Mouse (Mus musculus) adrenal gland, postnatal 25 days (tissue): ENCODE data around the gene Hdac7. TPM values are rescaled to one million over a fixed set of nuclear protein-coding genes. Genes with fewer than 3 reads are reported as not detected.
A peak's percentile ranks its signal among the peaks of the same experiment; 100 is the strongest.

Experiments used
- DNase-seq: peaks from one replicate; pipeline ENCODE4 v3.0.0; 2021; ENCODE audit warnings: mixed read lengths
- total RNA-seq: library from RNA; stranded (reverse); gene quantifications from 2 replicates; pipeline ENCODE4 v1.2.3, GENCODE M21; 2021

Gene Hdac7
- total RNA-seq, 1 experiment from 2014 or later = 109 TPM

GRCm38 (mm10) chr15:97854551-97854950 is 10.2 kb upstream of the Hdac7 start:
- DNase-seq = no peak

DNA sequence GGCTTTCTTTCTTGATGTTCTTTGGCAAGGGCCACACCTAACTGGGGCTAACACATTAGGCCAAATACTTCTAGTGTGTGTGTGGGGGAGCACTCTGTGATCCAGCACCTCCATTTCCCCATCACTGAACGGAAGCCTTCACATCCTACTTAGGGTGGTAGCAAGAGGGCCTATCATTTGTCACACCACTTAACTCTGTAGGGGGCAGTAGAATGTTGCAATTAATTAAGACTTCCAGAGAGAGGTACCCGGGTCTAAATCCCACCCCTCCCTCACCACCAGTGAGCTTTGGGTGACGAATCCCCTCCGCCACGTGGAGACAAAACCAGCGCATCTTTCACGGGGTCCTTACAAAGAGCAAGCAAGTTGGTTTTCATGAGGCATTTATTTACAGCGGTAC is 9.8 kb upstream of the Hdac7 start:
- DNase-seq = no peak

DNA sequence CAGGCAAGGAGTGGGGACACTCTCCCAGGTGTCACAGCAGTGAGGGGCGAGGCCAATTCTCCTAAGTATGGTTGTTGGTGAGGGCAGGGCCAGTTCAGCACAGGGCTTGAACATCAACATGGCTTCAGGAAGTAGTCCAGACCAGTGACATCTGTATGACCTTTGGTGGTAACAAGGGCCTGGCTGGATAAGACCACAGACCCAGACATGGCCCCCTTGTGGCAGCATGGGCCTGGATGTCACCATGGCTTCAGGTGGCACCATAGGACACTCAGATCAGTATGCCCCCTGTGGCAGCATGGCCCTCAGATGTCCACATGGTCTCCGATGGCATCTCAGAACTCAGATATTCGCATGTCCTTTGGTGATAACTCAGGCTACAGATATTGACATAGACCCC is 8.0 kb upstream of the Hdac7 start:
- DNase-seq = no peak

DNA sequence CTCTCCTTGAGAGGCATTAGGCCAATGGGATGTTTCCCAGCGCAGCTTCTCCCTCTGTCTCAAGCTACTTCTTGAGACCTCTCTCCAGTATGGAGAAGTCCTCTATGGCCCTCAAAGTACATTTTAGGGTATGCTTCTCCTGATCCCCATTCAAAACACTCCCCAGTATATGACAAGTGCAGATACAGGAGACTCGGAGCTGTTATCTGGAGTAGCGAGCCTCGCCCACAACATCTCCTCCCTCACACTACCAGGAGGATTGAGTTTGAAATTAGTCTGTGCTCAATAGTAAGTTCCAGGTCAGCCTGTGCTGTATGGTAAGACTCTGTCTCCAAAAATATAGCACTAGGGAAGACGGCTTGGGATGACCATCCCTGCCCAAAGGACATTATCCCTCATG is 6.7 kb upstream of the Hdac7 start:
- no peak for DNase-seq

DNA sequence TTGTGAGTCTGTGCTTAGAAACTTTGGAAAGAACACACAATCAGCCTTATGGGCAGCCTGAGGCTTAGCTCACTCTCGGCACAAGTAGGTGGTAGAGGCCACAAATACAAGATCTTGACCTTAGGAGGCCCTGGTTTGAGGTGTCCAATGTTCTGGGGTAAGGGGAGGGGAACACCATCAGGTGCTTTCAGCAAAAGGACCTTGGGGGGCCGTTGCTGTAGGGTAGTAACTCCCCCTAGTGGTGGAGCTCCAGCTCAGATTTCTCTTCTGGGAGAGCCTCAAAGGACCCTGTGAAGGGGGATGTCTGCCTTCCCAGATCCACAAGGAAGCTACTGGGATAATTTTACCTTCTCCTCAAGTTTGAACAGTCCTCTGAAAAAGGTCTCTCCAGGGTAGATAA is 6.1 kb upstream of the Hdac7 start:
- no peak for DNase-seq

DNA sequence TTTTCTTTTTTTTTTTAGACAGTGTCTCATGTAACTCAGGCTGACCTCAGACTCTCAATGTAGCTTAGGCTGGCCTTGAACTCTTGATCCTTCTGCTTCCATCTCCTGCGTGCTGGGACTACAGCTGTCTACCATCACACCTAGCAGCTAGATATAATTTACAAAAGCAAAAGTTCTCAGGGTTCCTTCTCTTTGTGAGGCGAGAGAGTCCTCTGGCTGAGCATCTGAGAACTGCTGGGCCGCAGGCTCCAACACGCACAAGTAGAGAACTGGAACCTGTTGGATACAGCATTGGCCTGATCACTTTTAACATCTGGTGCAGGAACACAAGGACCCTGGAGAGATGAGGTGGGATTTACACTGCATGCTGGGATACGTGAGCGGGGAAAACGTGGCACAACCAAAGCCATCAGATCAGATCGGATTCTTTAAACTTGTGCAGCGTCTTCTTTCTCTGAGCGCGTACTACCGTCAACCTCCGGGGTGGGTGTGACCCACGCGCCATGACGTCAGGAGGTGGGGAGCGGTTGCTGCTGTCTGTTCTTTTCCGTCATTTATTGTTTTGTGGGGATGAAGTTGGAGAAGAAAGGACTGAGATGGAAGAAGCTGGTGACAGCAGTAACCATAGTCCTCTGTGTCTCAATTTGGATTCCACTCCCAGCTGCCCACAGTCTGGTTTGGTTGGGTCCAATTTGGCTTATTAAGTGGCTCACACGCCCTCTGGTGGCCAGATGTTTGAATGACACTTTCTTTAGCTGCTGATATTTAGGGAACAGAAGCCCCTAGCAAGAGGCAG is 5.0 kb upstream of the Hdac7 start:
- peak; percentile 78 for DNase-seq

- no peak for DNase-seq
Measured at GRCm38 (mm10) chr15:97847866-97848265, 3.6 kb upstream of the Hdac7 start.

DNA sequence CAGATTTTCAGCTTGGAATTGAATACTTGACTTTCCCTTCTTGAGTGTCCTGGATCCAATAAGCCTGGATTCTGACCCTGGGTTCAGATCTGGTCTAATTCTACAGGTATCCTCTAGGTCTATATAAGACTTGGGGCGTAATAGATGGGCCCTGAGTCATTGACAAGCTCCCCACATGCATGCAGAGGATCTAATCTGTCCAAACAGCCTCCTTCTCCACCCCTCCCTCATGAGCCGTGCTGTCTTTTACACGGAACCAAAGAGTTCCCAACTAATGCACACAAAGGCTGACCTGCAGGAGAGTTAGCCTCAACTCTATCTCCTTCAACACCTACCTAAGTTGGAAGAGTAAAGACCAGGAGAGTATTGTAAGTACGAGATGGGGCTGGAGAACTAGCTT is 3.0 kb upstream of the Hdac7 start:
- DNase-seq = no peak

DNA sequence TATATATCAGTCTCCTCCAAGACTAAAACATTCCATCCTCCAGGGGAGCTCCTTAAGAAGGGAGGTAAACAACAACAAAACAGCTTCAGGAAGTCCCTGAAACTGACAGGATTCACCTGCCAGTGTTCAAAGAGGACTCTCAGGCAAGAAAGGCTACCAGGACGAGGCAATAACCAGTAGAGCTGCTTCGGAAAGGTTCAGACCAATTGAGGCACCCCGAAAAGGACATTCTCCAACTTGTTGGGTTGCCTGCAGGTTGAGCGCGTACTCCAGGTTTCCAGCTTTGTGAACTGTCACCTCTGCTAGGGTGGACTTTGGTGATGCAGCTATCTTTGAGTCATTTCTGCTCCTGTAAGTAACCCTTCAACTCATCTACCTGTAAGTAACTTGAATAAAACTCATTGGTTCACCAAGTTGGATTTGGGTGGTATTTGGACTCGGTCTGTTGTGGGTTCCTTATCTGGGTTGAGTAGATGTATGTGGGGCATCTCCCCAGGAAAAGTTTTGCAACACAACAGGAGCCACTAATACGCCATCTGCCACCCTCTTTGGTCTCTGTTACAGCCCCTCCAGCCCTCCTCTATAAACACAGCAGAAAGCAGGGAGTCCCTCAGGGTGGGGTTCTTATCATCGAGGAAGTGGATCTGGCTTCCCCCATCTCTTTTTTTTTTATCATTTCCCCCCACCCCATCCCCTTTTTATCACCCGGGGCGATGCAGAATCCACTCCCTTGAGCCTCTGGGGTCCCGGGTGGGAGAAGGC is 2.0 kb upstream of the Hdac7 start:
- DNase-seq = no peak

DNA sequence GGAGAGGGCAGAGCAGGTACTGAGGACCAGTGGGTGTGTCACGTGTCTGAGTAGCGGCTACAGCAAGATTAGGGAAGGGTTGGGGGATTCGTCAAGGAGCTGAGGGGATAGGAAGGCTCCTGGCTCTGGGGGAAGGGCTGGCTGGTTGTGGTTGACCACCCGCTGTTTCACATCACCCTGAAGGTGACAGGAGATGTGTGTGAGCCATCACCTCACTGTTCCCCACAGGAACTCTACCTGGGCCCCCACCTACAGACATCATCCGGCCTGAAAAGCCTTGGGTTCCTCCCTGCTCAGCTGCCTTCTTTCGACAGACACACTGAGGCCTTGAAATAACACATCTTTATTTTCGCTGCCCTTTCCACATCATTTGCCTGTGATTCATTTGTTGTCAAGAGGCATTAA is 1.1 kb downstream of the Hdac7 start:
- DNase-seq = no peak

DNA sequence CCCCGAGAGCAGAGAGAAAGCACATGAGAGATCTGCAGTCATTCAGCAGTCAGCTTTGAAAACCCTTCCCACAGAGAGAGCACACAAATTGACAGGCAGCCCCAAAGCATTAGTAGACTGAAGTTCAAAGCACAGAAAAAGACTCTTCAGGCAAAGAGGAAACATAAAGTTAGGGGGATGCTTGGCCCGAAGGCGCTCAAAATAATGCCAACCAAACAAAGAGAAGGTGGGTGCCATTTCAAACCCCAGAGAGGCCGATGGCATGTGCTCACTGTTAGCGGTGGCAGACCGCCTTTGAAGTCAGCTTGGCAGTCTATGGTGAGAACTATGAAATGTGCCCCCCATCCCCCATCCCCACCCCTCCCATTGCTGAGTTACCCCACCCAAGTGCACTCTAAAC is 2.2 kb downstream of the Hdac7 start:
- DNase-seq = no peak

DNA sequence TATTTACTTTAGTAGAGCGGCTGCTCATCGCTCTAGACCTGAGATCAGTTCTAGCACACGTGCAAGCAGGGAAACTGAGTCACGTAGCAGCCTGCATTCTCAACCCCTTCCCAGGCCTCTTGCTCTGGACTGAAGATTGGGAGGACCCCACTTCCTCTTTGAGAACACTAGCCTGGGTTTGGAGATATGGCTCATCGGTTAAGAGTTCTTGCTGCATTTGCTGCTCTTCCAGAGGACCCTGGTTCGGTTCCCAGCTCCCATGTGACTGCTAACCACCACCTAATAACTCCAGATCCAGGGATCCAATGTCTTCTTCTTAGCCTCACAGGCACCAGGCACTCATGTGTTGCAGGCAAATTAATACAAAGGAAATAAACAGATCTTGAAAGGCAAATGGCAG is 2.9 kb downstream of the Hdac7 start:
- DNase-seq = no peak

GRCm38 (mm10) chr15:97840781-97841180 is 3.5 kb downstream of the Hdac7 start:
- no peak for DNase-seq

- peak; percentile 58 for DNase-seq
Measured at GRCm38 (mm10) chr15:97839991-97840455, 4.3 kb downstream of the Hdac7 start.

GRCm38 (mm10) chr15:97839473-97839872 is 4.8 kb downstream of the Hdac7 start:
- no peak for DNase-seq

GRCm38 (mm10) chr15:97839012-97839411 is 5.3 kb downstream of the Hdac7 start:
- DNase-seq = no peak

GRCm38 (mm10) chr15:97838395-97838794 is 5.9 kb downstream of the Hdac7 start:
- peak; percentile 21 for DNase-seq

DNA sequence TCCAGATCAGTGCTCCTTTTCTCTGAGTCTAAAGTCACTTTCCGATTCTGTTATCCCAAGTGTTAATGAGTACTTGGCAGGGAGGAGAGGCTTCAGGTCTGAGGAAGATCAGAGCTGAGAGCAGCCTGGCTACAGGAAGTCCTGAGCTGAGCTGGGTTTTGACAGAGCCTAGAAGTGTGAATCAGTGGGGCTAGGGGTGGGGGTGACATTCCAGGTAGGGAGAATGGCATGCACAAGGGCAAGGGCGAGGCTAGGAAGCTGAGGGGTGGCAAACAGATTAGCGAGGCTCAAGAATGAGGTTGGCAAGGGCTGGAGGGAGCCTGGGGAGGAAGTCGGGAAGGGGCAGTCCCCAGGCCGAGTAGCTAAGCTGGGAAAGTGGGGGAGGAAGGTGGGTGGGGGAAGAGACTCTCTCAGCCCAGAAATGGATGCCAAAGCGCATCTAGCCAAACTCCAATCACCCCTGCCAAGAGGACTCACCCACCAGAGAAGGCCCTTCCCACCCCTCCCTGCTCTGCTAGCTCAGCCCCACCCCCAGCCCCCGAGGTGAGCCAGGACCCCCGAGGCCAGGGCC is 6.7 kb downstream of the Hdac7 start:
- no peak for DNase-seq

DNA sequence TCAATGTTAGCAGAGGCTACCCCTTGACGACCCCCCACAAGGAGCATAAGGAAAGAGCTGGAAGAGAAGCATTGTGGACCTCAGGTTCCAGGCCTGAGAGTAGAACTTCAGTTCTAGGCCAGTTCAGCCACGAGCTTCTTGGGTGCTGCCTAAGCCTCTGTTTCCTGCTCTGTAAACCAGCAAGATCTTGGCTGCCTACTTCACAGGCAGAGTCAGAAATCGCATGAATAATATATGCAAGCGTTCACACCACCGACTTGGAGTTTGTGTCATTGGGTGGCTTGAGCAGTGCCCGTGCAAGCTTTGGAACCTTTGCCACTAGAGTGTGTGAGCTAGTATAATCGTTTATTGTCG is 7.4 kb downstream of the Hdac7 start:
- DNase-seq = no peak

- no peak for DNase-seq
Measured at GRCm38 (mm10) chr15:97836153-97836893, 8.0 kb downstream of the Hdac7 start.

GRCm38 (mm10) chr15:97832764-97833479 is 11.4 kb downstream of the Hdac7 start:
- no peak for DNase-seq
